Mouse (Mus musculus): ENCODE measurements around the gene Fam131a. TPM values are rescaled to one million over a fixed set of nuclear protein-coding genes. Genes with fewer than 3 reads are reported as not detected.

The Fam131a gene
- polyA plus RNA-seq, 1 experiment from 2014 or later: 5.5 TPM

GRCm38 (mm10) chr16:20671886-20672285, 21.2 kb upstream of the Fam131a start:
- H3K4me3 ChIP-seq (ENCODE audit: low read length): peak overlapping the region; percentile 94; the same call in 1 of the 2 replicates
- no peak for ATAC-seq (ENCODE audit: low FRiP score, low TSS enrichment)
- 22% methylated on average over 6 of the region's 6 CpGs for WGBS
- no peak overlapping the region for H3K27ac ChIP-seq (ENCODE audit: low read depth, low read length)
- peak overlapping the region; percentile 98; the same call in 1 of the 2 replicates for H3K9ac ChIP-seq (ENCODE audit: low read depth, low read length)
- H3K9me3 ChIP-seq (ENCODE audit: control insufficient read depth, low read length): no peaks in the 10 kb centered on the region
- peaks cover 7% of the 10 kb centered on the region; the same call in 1 of the 2 replicates for H3K4me1 ChIP-seq (ENCODE audit: control insufficient read depth, insufficient read depth, low read length)
- peak overlapping the region; percentile 79 for H3K4me2 ChIP-seq (replicated peaks; ENCODE audit: low read depth, low read length)
- H3K27me3 ChIP-seq (ENCODE audit: control insufficient read depth, insufficient read depth, low read length): no peaks in the 10 kb centered on the region
- H3K36me3 ChIP-seq (ENCODE audit: control insufficient read depth, insufficient read depth, low read length): peaks cover 21% of the 10 kb centered on the region

- WGBS: under 1% methylated on average over 35 of the region's 38 CpGs
- Histone ChIP-seq H3K4me1 (ENCODE audit: control insufficient read depth, insufficient read depth, low read length) (peaks cover 7% of the 10 kb centered on the region; the same call in 1 of the 2 replicates), H3K9ac (ENCODE audit: low read depth, low read length) (peak overlapping the region; percentile 98), H3K4me2 (replicated peaks; ENCODE audit: low read depth, low read length) (peak overlapping the region; percentile 79), H3K9me3 (ENCODE audit: control insufficient read depth, low read length) (no peaks in the 10 kb centered on the region), H3K27ac (ENCODE audit: low read depth, low read length) (peak overlapping the region; percentile 94), H3K27me3 (ENCODE audit: control insufficient read depth, insufficient read depth, low read length) (no peaks in the 10 kb centered on the region), H3K36me3 (ENCODE audit: control insufficient read depth, insufficient read depth, low read length) (peaks cover 27% of the 10 kb centered on the region), H3K4me3 (ENCODE audit: low read length) (peak overlapping the region; percentile 94)
- peak; percentile 97 for ATAC-seq (ENCODE audit: low FRiP score, low TSS enrichment)
Observed at GRCm38 (mm10) chr16:20672500-20672902, 20.5 kb upstream of the Fam131a start.

GRCm38 (mm10) chr16:20672965-20673705, 19.9 kb upstream of the Fam131a start:
- H3K4me1 ChIP-seq (ENCODE audit: control insufficient read depth, insufficient read depth, low read length): peaks cover 7% of the 10 kb centered on the region; the same call in 1 of the 2 replicates
- H3K27me3 ChIP-seq (ENCODE audit: control insufficient read depth, insufficient read depth, low read length): no peaks in the 10 kb centered on the region
- H3K27ac ChIP-seq (ENCODE audit: low read depth, low read length): peak overlapping the region; percentile 94
- H3K4me2 ChIP-seq (replicated peaks; ENCODE audit: low read depth, low read length): peak overlapping the region; percentile 79
- ATAC-seq (ENCODE audit: low FRiP score, low TSS enrichment): peak; percentile 87
- H3K9ac ChIP-seq (ENCODE audit: low read depth, low read length): peak overlapping the region; percentile 98
- 1% methylated on average over 36 of the region's 78 CpGs for WGBS
- peaks cover 34% of the 10 kb centered on the region for H3K36me3 ChIP-seq (ENCODE audit: control insufficient read depth, insufficient read depth, low read length)
- H3K4me3 ChIP-seq (ENCODE audit: low read length): peak overlapping the region; percentile 94
- no peaks in the 10 kb centered on the region for H3K9me3 ChIP-seq (ENCODE audit: control insufficient read depth, low read length)

- Histone ChIP-seq H3K4me1 (ENCODE audit: control insufficient read depth, insufficient read depth, low read length) (peaks cover 7% of the 10 kb centered on the region; the same call in 1 of the 2 replicates), H3K36me3 (ENCODE audit: control insufficient read depth, insufficient read depth, low read length) (peaks cover 40% of the 10 kb centered on the region), H3K4me2 (replicated peaks; ENCODE audit: low read depth, low read length) (peak overlapping the region; percentile 79), H3K4me3 (ENCODE audit: low read length) (peak overlapping the region; percentile 94), H3K27me3 (ENCODE audit: control insufficient read depth, insufficient read depth, low read length) (no peaks in the 10 kb centered on the region), H3K27ac (ENCODE audit: low read depth, low read length) (peak overlapping the region; percentile 94; the same call in 1 of the 2 replicates), H3K9me3 (ENCODE audit: control insufficient read depth, low read length) (no peaks in the 10 kb centered on the region), H3K9ac (ENCODE audit: low read depth, low read length) (peak overlapping the region; percentile 98)
- 5% methylated on average over 14 of the region's 14 CpGs for WGBS
- ATAC-seq (ENCODE audit: low FRiP score, low TSS enrichment): no peak
Observed at GRCm38 (mm10) chr16:20673706-20674303, 19.2 kb upstream of the Fam131a start.

GRCm38 (mm10) chr16:20675213-20675612, 17.8 kb upstream of the Fam131a start:
- no peak overlapping the region for H3K4me2 ChIP-seq (replicated peaks; ENCODE audit: low read depth, low read length)
- no peak overlapping the region for H3K9ac ChIP-seq (ENCODE audit: low read depth, low read length)

GRCm38 (mm10) chr16:20676702-20677101, 16.3 kb upstream of the Fam131a start:
- H3K4me3 ChIP-seq (ENCODE audit: low read length): no peak overlapping the region
- no peak overlapping the region for H3K4me2 ChIP-seq (replicated peaks; ENCODE audit: low read depth, low read length)
- H3K27me3 ChIP-seq (ENCODE audit: control insufficient read depth, insufficient read depth, low read length): no peaks in the 10 kb centered on the region
- no peaks in the 10 kb centered on the region for H3K9me3 ChIP-seq (ENCODE audit: control insufficient read depth, low read length)
- H3K27ac ChIP-seq (ENCODE audit: low read depth, low read length): no peak overlapping the region
- H3K36me3 ChIP-seq (ENCODE audit: control insufficient read depth, insufficient read depth, low read length): peaks cover 68% of the 10 kb centered on the region
- peaks cover 7% of the 10 kb centered on the region; the same call in 1 of the 2 replicates for H3K4me1 ChIP-seq (ENCODE audit: control insufficient read depth, insufficient read depth, low read length)
- 87% methylated on average over 4 of the region's 4 CpGs for WGBS
- H3K9ac ChIP-seq (ENCODE audit: low read depth, low read length): no peak overlapping the region
- no peak for ATAC-seq (ENCODE audit: low FRiP score, low TSS enrichment)

More at GRCm38 (mm10) chr16:20675213-20675612, 17.8 kb upstream of the Fam131a start:
- Histone ChIP-seq H3K27ac (ENCODE audit: low read depth, low read length) (no peak overlapping the region), H3K4me3 (ENCODE audit: low read length) (no peak overlapping the region), H3K36me3 (ENCODE audit: control insufficient read depth, insufficient read depth, low read length) (peaks cover 53% of the 10 kb centered on the region), H3K27me3 (ENCODE audit: control insufficient read depth, insufficient read depth, low read length) (no peaks in the 10 kb centered on the region), H3K9me3 (ENCODE audit: control insufficient read depth, low read length) (no peaks in the 10 kb centered on the region), H3K4me1 (ENCODE audit: control insufficient read depth, insufficient read depth, low read length) (peaks cover 7% of the 10 kb centered on the region; the same call in 1 of the 2 replicates)
- ATAC-seq (ENCODE audit: low FRiP score, low TSS enrichment): no peak
- 91% methylated on average over 6 of the region's 6 CpGs for WGBS

- no peak for ATAC-seq (ENCODE audit: low FRiP score, low TSS enrichment)
- peaks cover 7% of the 10 kb centered on the region; the same call in 1 of the 2 replicates for H3K4me1 ChIP-seq (ENCODE audit: control insufficient read depth, insufficient read depth, low read length)
- H3K27me3 ChIP-seq (ENCODE audit: control insufficient read depth, insufficient read depth, low read length): no peaks in the 10 kb centered on the region
- no peak overlapping the region for H3K9ac ChIP-seq (ENCODE audit: low read depth, low read length)
- H3K27ac ChIP-seq (ENCODE audit: low read depth, low read length): no peak overlapping the region
- WGBS: 87% methylated on average over 5 of the region's 5 CpGs
- H3K4me2 ChIP-seq (replicated peaks; ENCODE audit: low read depth, low read length): no peak overlapping the region
- H3K9me3 ChIP-seq (ENCODE audit: control insufficient read depth, low read length): no peaks in the 10 kb centered on the region
- H3K4me3 ChIP-seq (ENCODE audit: low read length): no peak overlapping the region
- peaks cover 75% of the 10 kb centered on the region for H3K36me3 ChIP-seq (ENCODE audit: control insufficient read depth, insufficient read depth, low read length)
Observed at GRCm38 (mm10) chr16:20677380-20677779, 15.7 kb upstream of the Fam131a start.

GRCm38 (mm10) chr16:20677974-20678675, 14.9 kb upstream of the Fam131a start:
- Histone ChIP-seq H3K27ac (ENCODE audit: low read depth, low read length) (no peak overlapping the region), H3K27me3 (ENCODE audit: control insufficient read depth, insufficient read depth, low read length) (no peaks in the 10 kb centered on the region), H3K4me1 (ENCODE audit: control insufficient read depth, insufficient read depth, low read length) (peaks cover 7% of the 10 kb centered on the region; the same call in 1 of the 2 replicates), H3K36me3 (ENCODE audit: control insufficient read depth, insufficient read depth, low read length) (peaks cover 83% of the 10 kb centered on the region), H3K9me3 (ENCODE audit: control insufficient read depth, low read length) (no peaks in the 10 kb centered on the region), H3K4me3 (ENCODE audit: low read length) (no peak overlapping the region), H3K4me2 (replicated peaks; ENCODE audit: low read depth, low read length) (no peak overlapping the region), H3K9ac (ENCODE audit: low read depth, low read length) (no peak overlapping the region)
- 88% methylated on average over 10 of the region's 10 CpGs for WGBS
- no peak for ATAC-seq (ENCODE audit: low FRiP score, low TSS enrichment)

Data from kidney, embryonic 14.5 days (tissue).